Mouse (Mus musculus) ZHBTc4 (cell line): ENCODE measurements at regions not wholly inside any gene's neighbourhood (a gene's known extent, or its start where the extent isn't known, plus 50 kb on each side); places are given as distances from the start of the nearest gene placed in this dataset.
"Not testable (repeated sequence)": the region's sequence is repeated elsewhere in the genome, so short reads cannot be mapped to it uniquely, and the experiment has no call there.

Source experiments
- DNase-seq: peaks from one replicate; pipeline ENCODE4 v3.0.0-alpha.2; 2011; ENCODE audit warnings: low read depth, low spot score

GRCm38 (mm10) chr2:48315306-48315705 lies 498.6 kb upstream of the Acvr2a start:
- DNase-seq: no peak

- DNase-seq: peak; percentile 9
Measured at GRCm38 (mm10) chr2:48316180-48316889, 497.6 kb upstream of the Acvr2a start.

- no peak for DNase-seq
Measured at GRCm38 (mm10) chr2:48317821-48318220, 496.1 kb upstream of the Acvr2a start.

GRCm38 (mm10) chr2:48318384-48319030 lies 495.4 kb upstream of the Acvr2a start:
- no peak for DNase-seq

- DNase-seq: no peak
Measured at GRCm38 (mm10) chr2:48321471-48321870, 492.4 kb upstream of the Acvr2a start.

- DNase-seq: no peak
Measured at GRCm38 (mm10) chr2:48322278-48322677, 491.6 kb upstream of the Acvr2a start.

GRCm38 (mm10) chr2:48328204-48328603 lies 485.7 kb upstream of the Acvr2a start:
- DNase-seq: no peak

- DNase-seq: no peak
Measured at GRCm38 (mm10) chr2:48332783-48333182, 481.1 kb upstream of the Acvr2a start.

- no peak for DNase-seq
Measured at GRCm38 (mm10) chr2:48348021-48348420, 465.9 kb upstream of the Acvr2a start.

GRCm38 (mm10) chr2:48349794-48350193 lies 464.1 kb upstream of the Acvr2a start:
- DNase-seq: no peak

GRCm38 (mm10) chr2:48350206-48350605 lies 463.7 kb upstream of the Acvr2a start:
- DNase-seq: no peak

GRCm38 (mm10) chr2:48371572-48371971 lies 442.3 kb upstream of the Acvr2a start:
- not testable (repeated sequence) for DNase-seq

GRCm38 (mm10) chr2:48373086-48373485 lies 440.8 kb upstream of the Acvr2a start:
- DNase-seq: no peak

GRCm38 (mm10) chr2:48374302-48374701 lies 439.6 kb upstream of the Acvr2a start:
- no peak for DNase-seq

- DNase-seq: no peak
Measured at GRCm38 (mm10) chr2:48378160-48378559, 435.7 kb upstream of the Acvr2a start.

- no peak for DNase-seq
Measured at GRCm38 (mm10) chr2:48378749-48379148, 435.2 kb upstream of the Acvr2a start.

- no peak for DNase-seq
Measured at GRCm38 (mm10) chr2:48380140-48380539, 433.8 kb upstream of the Acvr2a start.

GRCm38 (mm10) chr2:48380786-48381185 lies 433.1 kb upstream of the Acvr2a start:
- DNase-seq: no peak

- DNase-seq: no peak
Measured at GRCm38 (mm10) chr2:48381481-48382075, 432.3 kb upstream of the Acvr2a start.

GRCm38 (mm10) chr2:48398504-48398903 lies 415.4 kb upstream of the Acvr2a start:
- DNase-seq: no peak

- no peak for DNase-seq
Measured at GRCm38 (mm10) chr2:48399191-48399590, 414.7 kb upstream of the Acvr2a start.

GRCm38 (mm10) chr2:48402813-48403212 lies 411.1 kb upstream of the Acvr2a start:
- no peak for DNase-seq

- DNase-seq: no peak
Measured at GRCm38 (mm10) chr2:48404460-48404859, 409.4 kb upstream of the Acvr2a start.
